Mouse (Mus musculus) cerebellum, adult 2 months (tissue): Measurements from ENCODE around the gene Nipsnap1.

Experiments
- CTCF ChIP-seq: fragments of 200-500 bp; IDR thresholded peaks from 2 replicates; pipeline ENCODE4 v1.5.1; 2011; ENCODE audit warnings: low read depth, mild to moderate bottlenecking, control low read depth, low read length, moderate library complexity, borderline replicate concordance; ENCODE audit not compliant: insufficient read depth
- POLR2A ChIP-seq: fragments of 200-500 bp; IDR thresholded peaks from 2 replicates; pipeline ENCODE4 v1.6.1; 2011; ENCODE audit warnings: low read length, control low read depth, borderline replicate concordance; ENCODE audit not compliant: insufficient read depth

DNA sequence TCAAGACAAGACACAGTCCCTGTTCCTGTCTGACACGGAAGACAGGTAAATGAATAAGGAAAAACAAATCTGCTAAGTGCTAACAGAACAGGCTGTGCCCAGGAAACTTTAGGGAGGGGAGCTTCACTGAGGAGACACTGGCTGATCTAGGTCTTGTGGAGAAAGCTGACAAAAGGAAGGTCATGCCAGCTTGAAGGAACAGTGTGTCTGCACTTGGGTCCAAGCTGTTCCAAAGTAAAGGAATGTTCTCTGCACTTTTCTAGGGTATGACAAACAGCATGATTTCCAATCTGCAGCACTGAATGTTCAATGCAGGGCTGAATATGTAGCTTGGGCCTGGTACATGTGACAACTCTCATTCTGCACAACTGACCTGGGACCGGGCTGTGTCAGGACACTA is 45.8 kb upstream of the Nipsnap1 start:
- TF ChIP-seq CTCF (no peak), POLR2A (no peak)
